Mouse (Mus musculus) MEL (cell line): ENCODE results near the gene Csf2rb2. TPM values are rescaled to one million over a fixed set of nuclear protein-coding genes. Genes with fewer than 3 reads are reported as not detected.
"Not testable (repeated sequence)": the region's sequence is repeated elsewhere in the genome, so short reads cannot be mapped to it uniquely, and the experiment has no call there.

ENCODE experiments used
- DNase-seq: peaks from one replicate; pipeline ENCODE4 v3.0.0; 2011; ENCODE audit warnings: low read depth, low spot score
- H3K27ac ChIP-seq: 2 replicates; pipeline ENCODE4 v1.5.1; 2012; ENCODE audit warnings: low read depth, mild to moderate bottlenecking, control low read depth, low read length, moderate library complexity; ENCODE audit not compliant: control insufficient read depth
- H3K27me3 ChIP-seq, 2 experiments: fragments of 150-350 bp in 1 of 2; sonication (generic) in 1 of 2; 2 replicates each; pipeline ENCODE4 v1.6.1; 2012; ENCODE audit warnings: low read length in 2 of 2, mild to moderate bottlenecking in 2 of 2, improper control_type of control experiment in 1 of 2, moderate library complexity in 1 of 2; ENCODE audit not compliant: insufficient read depth in 2 of 2, control insufficient read depth in 1 of 2
- H3K36me3 ChIP-seq, 2 experiments: 2 replicates each; pipeline ENCODE4 v1.6.1; 2012 to 2014; ENCODE audit warnings: low read length in 2 of 2, improper control_type of control experiment in 1 of 2, inconsistent platforms in 1 of 2, mild to moderate bottlenecking in 1 of 2; ENCODE audit not compliant: insufficient read depth in 2 of 2, control insufficient read depth in 1 of 2
- H3K4me1 ChIP-seq, 2 experiments: fragments of 150-350 bp in 1 of 2; sonication (generic) in 1 of 2; 2 replicates each; pipeline ENCODE4 v1.6.1; 2012; ENCODE audit warnings: low read length in 2 of 2, improper control_type of control experiment in 1 of 2, mild to moderate bottlenecking in 1 of 2; ENCODE audit not compliant: insufficient read depth in 2 of 2, control insufficient read depth in 1 of 2
- H3K4me3 ChIP-seq, 2 experiments: fragments of 150-350 bp in 1 of 2; sonication (generic) in 1 of 2; 2 replicates each; pipeline ENCODE4 v1.5.1; 2012; ENCODE audit warnings: low read depth in 2 of 2, low read length in 2 of 2, mild to moderate bottlenecking in 2 of 2, moderate library complexity in 2 of 2, control low read depth in 1 of 2, improper control_type of control experiment in 1 of 2; ENCODE audit not compliant: control insufficient read depth in 1 of 2, insufficient read depth in 1 of 2
- H3K79me2 ChIP-seq: 2 replicates; pipeline ENCODE4 v1.6.1; 2012; ENCODE audit warnings: mild to moderate bottlenecking, low read length, moderate library complexity; ENCODE audit not compliant: control insufficient read depth, poor library complexity, insufficient read depth
- H3K9ac ChIP-seq: 2 replicates; pipeline ENCODE4 v1.6.1; 2012; ENCODE audit warnings: low read depth, mild to moderate bottlenecking, control low read depth, low read length, moderate library complexity; ENCODE audit not compliant: control insufficient read depth, poor library complexity, severe bottlenecking
- H3K9me3 ChIP-seq: fragments of 150-350 bp; sonication (generic); replicated peaks from 2 replicates; pipeline ENCODE4 v1.6.1; 2012; ENCODE audit warnings: mild to moderate bottlenecking, low read length, improper control_type of control experiment, moderate library complexity; ENCODE audit not compliant: insufficient read depth
- CTCF ChIP-seq, 3 experiments: IDR thresholded peaks in 2 of 3; conservative IDR thresholded peaks in 1 of 3; 2 replicates each; pipeline ENCODE4 v1.5.1; 2011 to 2012; ENCODE audit warnings: low read length in 3 of 3, low read depth in 2 of 3, mild to moderate bottlenecking in 2 of 3, improper control_type of control experiment in 1 of 3, inconsistent platforms in 1 of 3, mixed read lengths in 1 of 3, moderate library complexity in 1 of 3; ENCODE audit not compliant: control insufficient read depth in 1 of 3, insufficient read depth in 1 of 3, poor library complexity in 1 of 3, severe bottlenecking in 1 of 3
- EP300 ChIP-seq, 2 experiments: IDR thresholded peaks; 2 replicates each; pipeline ENCODE4 v1.6.1; 2011; ENCODE audit warnings: improper control_type of control experiment in 2 of 2, low read length in 2 of 2, low read depth in 1 of 2, mild to moderate bottlenecking in 1 of 2
- JUND ChIP-seq: IDR thresholded peaks from 2 replicates; pipeline ENCODE4 v1.6.1; 2011; ENCODE audit warnings: low read depth, mild to moderate bottlenecking, improper control_type of control experiment, low read length
- MAFK ChIP-seq: IDR thresholded peaks from 2 replicates; pipeline ENCODE4 v1.6.1; 2011; ENCODE audit warnings: low read depth, mild to moderate bottlenecking, low read length, improper control_type of control experiment, borderline replicate concordance
- MAX ChIP-seq: IDR thresholded peaks from 2 replicates; pipeline ENCODE4 v1.6.1; 2011; ENCODE audit warnings: low read length, improper control_type of control experiment
- MAZ ChIP-seq: IDR thresholded peaks from 2 replicates; pipeline ENCODE4 v1.6.1; 2012; ENCODE audit warnings: low read depth, mild to moderate bottlenecking, inconsistent platforms, low read length, improper control_type of control experiment
- MEF2A ChIP-seq: IDR thresholded peaks from 2 replicates; pipeline ENCODE4 v1.6.1; 2014; ENCODE audit warnings: low read depth, mild to moderate bottlenecking, inconsistent platforms, low read length, improper control_type of control experiment; ENCODE audit not compliant: poor library complexity, insufficient replicate concordance, severe bottlenecking; ENCODE audit errors: extremely low read depth
- MYC ChIP-seq: IDR thresholded peaks from 2 replicates; pipeline ENCODE4 v1.6.1; 2011; ENCODE audit warnings: low read depth, mild to moderate bottlenecking, low read length, improper control_type of control experiment, moderate library complexity
- POLR2A ChIP-seq, 2 experiments: IDR thresholded peaks; 2 replicates each; pipeline ENCODE4 v1.6.1; 2011 to 2012; ENCODE audit warnings: low read length in 2 of 2, mild to moderate bottlenecking in 2 of 2, control low read depth in 1 of 2, improper control_type of control experiment in 1 of 2, low read depth in 1 of 2, moderate library complexity in 1 of 2; ENCODE audit not compliant: control insufficient read depth in 1 of 2, insufficient read depth in 1 of 2, poor library complexity in 1 of 2
- RAD21 ChIP-seq: IDR thresholded peaks from 2 replicates; pipeline ENCODE4 v1.6.1; 2011; ENCODE audit warnings: mild to moderate bottlenecking, low read depth, low read length, improper control_type of control experiment
- RCOR1 ChIP-seq: IDR thresholded peaks from 2 replicates; pipeline ENCODE4 v1.6.1; 2012; ENCODE audit warnings: low read depth, mild to moderate bottlenecking, inconsistent platforms, low read length, improper control_type of control experiment
- SIN3A ChIP-seq: IDR thresholded peaks from 2 replicates; pipeline ENCODE4 v1.6.1; 2012; ENCODE audit warnings: low read length, improper control_type of control experiment, inconsistent platforms
- SMC3 ChIP-seq: IDR thresholded peaks from 2 replicates; pipeline ENCODE4 v1.6.1; 2011; ENCODE audit warnings: low read depth, low read length, improper control_type of control experiment
- UBTF ChIP-seq: IDR thresholded peaks from 2 replicates; pipeline ENCODE4 v1.6.1; 2012; ENCODE audit warnings: low read depth, mild to moderate bottlenecking, inconsistent platforms, low read length, improper control_type of control experiment, moderate library complexity, borderline replicate concordance; ENCODE audit not compliant: insufficient read depth
- ZC3H11A ChIP-seq: IDR thresholded peaks from 2 replicates; pipeline ENCODE4 v1.6.1; 2012; ENCODE audit warnings: low read depth, mild to moderate bottlenecking, inconsistent platforms, low read length, improper control_type of control experiment
- ZKSCAN1 ChIP-seq: IDR thresholded peaks from 2 replicates; pipeline ENCODE4 v1.6.1; 2012; ENCODE audit warnings: low read depth, mild to moderate bottlenecking, inconsistent platforms, low read length, improper control_type of control experiment, moderate library complexity
- ZNF384 ChIP-seq: IDR thresholded peaks from 2 replicates; pipeline ENCODE4 v1.6.1; 2012; ENCODE audit warnings: low read depth, mild to moderate bottlenecking, inconsistent platforms, low read length, improper control_type of control experiment
- polyA plus RNA-seq, 2 experiments: library from polyadenylated mRNA; stranded (reverse) in 1 of 2; unstranded in 1 of 2; fragments of >175 nt in 1 of 2; fragments of >200 nt in 1 of 2; gene quantifications; 2 replicates each; pipeline versions ENCODE4 v1.2.1 to v1.2.4; 2012; ENCODE audit warnings: low replicate concordance in 2 of 2, low read depth in 1 of 2; ENCODE audit not compliant: insufficient read length in 2 of 2, insufficient read depth in 1 of 2, missing spikeins in 1 of 2
- total RNA-seq: library from RNA; depleted of rRNA; stranded (reverse); fragments of 300-350 nt; gene quantifications from 2 replicates; pipeline ENCODE4 v1.2.3, GENCODE M21; 2012

The Csf2rb2 gene
- total and polyA plus RNA-seq, 3 experiments, result 0.54 to 1.8 TPM; not detected in 1

- peak; percentile 59 for DNase-seq
- not testable (repeated sequence) for H3K9ac ChIP-seq, H3K27ac ChIP-seq, H3K79me2 ChIP-seq, H3K4me1 ChIP-seq, H3K4me3 ChIP-seq, H3K27me3 ChIP-seq, H3K36me3 ChIP-seq, H3K9me3 ChIP-seq
- TF ChIP-seq SMC3, result peak; percentile 99
- TF ChIP-seq RAD21, result peak; percentile 93
- TF ChIP-seq ZC3H11A, result peak; percentile 95
- TF ChIP-seq CTCF (IDR thresholded peaks at IDR 0.05 in 2 of 3, conservative IDR thresholded peaks at IDR 0.05 in 1 of 3; ENCODE audit: control insufficient read depth in 1 of 3, insufficient read depth in 1 of 3, low read depth in 2 of 3, low read length in 3 of 3, poor library complexity in 1 of 3, severe bottlenecking in 1 of 3), result peak; percentile 96 to 97 (median 97)
These were observed 34.3 kb upstream of the Csf2rb2 start for GRCm38 (mm10) chr15:78339627-78340423.

GRCm38 (mm10) chr15:78334380-78334779 lies 28.9 kb upstream of the Csf2rb2 start:
- peaks cover 0 to 5% of the 10 kb centered on the region in 2 experiments; a peak in 1 of 4 replicates for H3K4me1 ChIP-seq
- no peaks in the 10 kb centered on the region for H3K27me3 ChIP-seq
- H3K9me3 ChIP-seq, result no peaks in the 10 kb centered on the region
- no peak overlapping the region for H3K27ac ChIP-seq
- no peaks in the 10 kb centered on the region for H3K36me3 ChIP-seq
- no peak overlapping the region for H3K9ac ChIP-seq
- TF ChIP-seq JUND (no peak), MAFK (no peak), ZKSCAN1 (no peak), EP300 (IDR thresholded peaks at IDR 0.05; ENCODE audit: low read depth in 1 of 2, low read length in 2 of 2) (no peak), UBTF (no peak), MAZ (no peak), MEF2A (no peak), MYC (no peak), SMC3 (no peak), RCOR1 (no peak), SIN3A (no peak), ZNF384 (no peak), MAX (no peak), RAD21 (no peak), POLR2A (IDR thresholded peaks at IDR 0.05; ENCODE audit: control insufficient read depth in 1 of 2, insufficient read depth in 1 of 2, low read depth in 1 of 2, low read length in 2 of 2, poor library complexity in 1 of 2) (no peak)
- TF ChIP-seq, all 39 proteins: peak for 0
- Histone ChIP-seq H3K79me2 (no peaks in the 10 kb centered on the region), H3K4me3 (no peak overlapping the region)
- no peak for DNase-seq
